Mouse (Mus musculus): ENCODE measurements at regions not wholly inside any gene's neighbourhood (a gene's known extent, or its start where the extent isn't known, plus 50 kb on each side); places are given as distances from the start of the nearest gene placed in this dataset.

DNA sequence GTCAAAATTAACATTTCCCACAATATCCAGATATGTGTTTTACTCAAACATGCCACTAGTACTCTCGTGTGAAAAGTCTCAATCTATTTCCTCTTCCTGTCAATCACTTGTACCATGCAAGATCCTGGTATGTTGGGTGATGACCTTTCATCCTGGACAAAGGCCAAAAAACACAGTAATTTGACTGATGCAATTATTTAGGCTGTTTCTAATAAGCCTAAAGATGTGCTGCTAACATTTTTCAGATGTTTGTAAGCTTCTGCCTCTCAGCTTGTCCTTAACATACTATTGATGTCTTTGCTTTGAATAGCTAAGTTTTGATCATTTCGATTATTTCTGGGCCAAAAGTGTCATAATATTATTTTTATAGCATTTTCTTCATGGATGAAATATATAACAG is 418.4 kb upstream of the Arrdc4 start:
- TF ChIP-seq MYB (IDR thresholded peaks at IDR 0.05; ENCODE audit: low read depth, low read length), result no peak
- no peak for TF ChIP-seq NRF1 (IDR thresholded peaks at IDR 0.05; ENCODE audit: insufficient read depth, low read depth, low read length, poor library complexity, severe bottlenecking)
- TF ChIP-seq TBP (IDR thresholded peaks at IDR 0.05; ENCODE audit: low read depth, low read length), result no peak
- no peak for TF ChIP-seq UBTF (IDR thresholded peaks at IDR 0.05; ENCODE audit: borderline replicate concordance, insufficient read depth, low read depth, low read length)
- no peak for TF ChIP-seq USF1 (IDR thresholded peaks at IDR 0.05; ENCODE audit: low read depth, low read length)
- TF ChIP-seq ZNF384 (IDR thresholded peaks at IDR 0.05; ENCODE audit: low read depth, low read length), result no peak
- no peak for TF ChIP-seq CHD2 (IDR thresholded peaks at IDR 0.05; ENCODE audit: low read length)
- no peak for TF ChIP-seq NELFE (IDR thresholded peaks at IDR 0.05; ENCODE audit: low read depth, low read length)
- no peak for TF ChIP-seq POLR2AphosphoS5 (IDR thresholded peaks at IDR 0.05; ENCODE audit: borderline replicate concordance, low read depth, low read length)
- no peak for TF ChIP-seq MEF2A (IDR thresholded peaks at IDR 0.05; ENCODE audit: extremely low read depth, insufficient replicate concordance, low read depth, low read length, poor library complexity, severe bottlenecking)
- no peak for TF ChIP-seq TCF12 (IDR thresholded peaks at IDR 0.05; ENCODE audit: low read depth, low read length)
- no peak for TF ChIP-seq GABPA (IDR thresholded peaks at IDR 0.05; ENCODE audit: low read depth, low read length)
- TF ChIP-seq USF2 (IDR thresholded peaks at IDR 0.05; ENCODE audit: borderline replicate concordance in 1 of 2, insufficient read depth in 1 of 2, low read depth in 1 of 2, low read length in 2 of 2), result no peak
- TF ChIP-seq POLR2AphosphoS2 (IDR thresholded peaks at IDR 0.05; ENCODE audit: low read length), result no peak
- no peak for TF ChIP-seq ZMIZ1 (IDR thresholded peaks at IDR 0.05; ENCODE audit: low read depth, low read length)
- no peak for TF ChIP-seq GATA1 (IDR thresholded peaks at IDR 0.05; ENCODE audit: low read depth, low read length)
- TF ChIP-seq SMC3 (IDR thresholded peaks at IDR 0.05; ENCODE audit: low read depth, low read length), result no peak
- no peak for TF ChIP-seq RCOR1 (IDR thresholded peaks at IDR 0.05; ENCODE audit: low read depth, low read length)
- TF ChIP-seq MAFK (IDR thresholded peaks at IDR 0.05; ENCODE audit: borderline replicate concordance, low read depth, low read length), result no peak
- TF ChIP-seq JUND (IDR thresholded peaks at IDR 0.05; ENCODE audit: low read depth, low read length), result no peak

DNA sequence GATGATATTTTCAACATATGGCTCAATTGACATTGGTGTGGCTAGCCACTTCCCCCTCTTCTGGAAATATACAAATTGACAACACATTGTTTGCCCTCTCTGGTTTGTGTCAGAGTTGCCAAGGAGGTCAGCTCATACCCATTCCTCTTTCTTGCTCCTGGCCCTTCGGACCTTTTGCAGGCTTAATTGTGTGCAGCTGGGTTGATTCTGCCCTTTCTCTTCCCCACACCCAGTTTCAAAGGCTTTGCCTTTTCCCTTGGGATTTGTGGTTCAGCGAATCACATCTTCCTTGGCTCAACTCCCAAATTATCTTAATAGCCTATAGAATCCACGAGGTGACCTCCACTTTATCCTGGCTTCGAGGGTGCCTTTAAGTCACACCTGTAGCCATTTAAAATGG is 412.9 kb upstream of the Arrdc4 start:
- no peaks in the 10 kb centered on the region for H3K9me3 ChIP-seq (replicated peaks; ENCODE audit: insufficient read depth, low read length)

More for the DNA sequence above, 418.4 kb upstream of the Arrdc4 start:
- Histone ChIP-seq H3K9me3 (replicated peaks; ENCODE audit: insufficient read depth, low read length) (no peaks in the 10 kb centered on the region), H3K27me3 (ENCODE audit: control insufficient read depth in 1 of 2, insufficient read depth in 2 of 2, low read length in 2 of 2) (no peaks in the 10 kb centered on the region), H3K4me1 (ENCODE audit: control insufficient read depth in 1 of 2, insufficient read depth in 2 of 2, low read length in 2 of 2) (no peaks in the 10 kb centered on the region), H3K27ac (ENCODE audit: control insufficient read depth, low read depth, low read length) (no peak overlapping the region), H3K4me3 (ENCODE audit: control insufficient read depth in 1 of 2, insufficient read depth in 1 of 2, low read depth in 2 of 2, low read length in 2 of 2) (no peak overlapping the region), H3K9ac (ENCODE audit: control insufficient read depth, low read depth, low read length, poor library complexity, severe bottlenecking) (no peak overlapping the region), H3K79me2 (ENCODE audit: control insufficient read depth, insufficient read depth, low read length, poor library complexity) (no peaks in the 10 kb centered on the region), H3K36me3 (ENCODE audit: control insufficient read depth in 1 of 2, insufficient read depth in 2 of 2, low read length in 2 of 2) (no peaks in the 10 kb centered on the region)
- no peak for DNase-seq (ENCODE audit: low read depth, low spot score)

More for the DNA sequence above, 412.9 kb upstream of the Arrdc4 start:
- Histone ChIP-seq H3K79me2 (ENCODE audit: control insufficient read depth, insufficient read depth, low read length, poor library complexity) (no peaks in the 10 kb centered on the region), H3K4me3 (ENCODE audit: control insufficient read depth in 1 of 2, insufficient read depth in 1 of 2, low read depth in 2 of 2, low read length in 2 of 2) (no peak overlapping the region), H3K27ac (ENCODE audit: control insufficient read depth, low read depth, low read length) (no peak overlapping the region), H3K9ac (ENCODE audit: control insufficient read depth, low read depth, low read length, poor library complexity, severe bottlenecking) (no peak overlapping the region), H3K27me3 (ENCODE audit: control insufficient read depth in 1 of 2, insufficient read depth in 2 of 2, low read length in 2 of 2) (no peaks in the 10 kb centered on the region), H3K4me1 (ENCODE audit: control insufficient read depth in 1 of 2, insufficient read depth in 2 of 2, low read length in 2 of 2) (no peaks in the 10 kb centered on the region), H3K36me3 (ENCODE audit: control insufficient read depth in 1 of 2, insufficient read depth in 2 of 2, low read length in 2 of 2) (no peaks in the 10 kb centered on the region)
- DNase-seq (ENCODE audit: low read depth, low spot score), result no peak
- TF ChIP-seq TAL1 (IDR thresholded peaks at IDR 0.05; ENCODE audit: low read length) (no peak), USF1 (IDR thresholded peaks at IDR 0.05; ENCODE audit: low read depth, low read length) (no peak), NRF1 (IDR thresholded peaks at IDR 0.05; ENCODE audit: insufficient read depth, low read depth, low read length, poor library complexity, severe bottlenecking) (no peak), SIN3A (IDR thresholded peaks at IDR 0.05; ENCODE audit: low read length) (no peak), CHD2 (IDR thresholded peaks at IDR 0.05; ENCODE audit: low read length) (no peak), ETS1 (IDR thresholded peaks at IDR 0.05; ENCODE audit: low read depth, low read length) (no peak), RCOR1 (IDR thresholded peaks at IDR 0.05; ENCODE audit: low read depth, low read length) (no peak), POLR2A (IDR thresholded peaks at IDR 0.05; ENCODE audit: control insufficient read depth in 1 of 2, insufficient read depth in 1 of 2, low read depth in 1 of 2, low read length in 2 of 2, poor library complexity in 1 of 2) (no peak), MAFK (IDR thresholded peaks at IDR 0.05; ENCODE audit: borderline replicate concordance, low read depth, low read length) (no peak), TCF12 (IDR thresholded peaks at IDR 0.05; ENCODE audit: low read depth, low read length) (no peak), ZNF384 (IDR thresholded peaks at IDR 0.05; ENCODE audit: low read depth, low read length) (no peak), GATA1 (IDR thresholded peaks at IDR 0.05; ENCODE audit: low read depth, low read length) (no peak), TBP (IDR thresholded peaks at IDR 0.05; ENCODE audit: low read depth, low read length) (no peak), ZMIZ1 (IDR thresholded peaks at IDR 0.05; ENCODE audit: low read depth, low read length) (no peak), JUND (IDR thresholded peaks at IDR 0.05; ENCODE audit: low read depth, low read length) (no peak), SMC3 (IDR thresholded peaks at IDR 0.05; ENCODE audit: low read depth, low read length) (no peak), CTCF (IDR thresholded peaks at IDR 0.05 in 2 of 3, conservative IDR thresholded peaks at IDR 0.05 in 1 of 3; ENCODE audit: control insufficient read depth in 1 of 3, insufficient read depth in 1 of 3, low read depth in 2 of 3, low read length in 3 of 3, poor library complexity in 1 of 3, severe bottlenecking in 1 of 3) (no peak), POLR2AphosphoS5 (IDR thresholded peaks at IDR 0.05; ENCODE audit: borderline replicate concordance, low read depth, low read length) (no peak), EP300 (IDR thresholded peaks at IDR 0.05; ENCODE audit: low read depth in 1 of 2, low read length in 2 of 2) (no peak)

All from MEL (cell line).